20 mouse cellular contexts compared by ENCODE assay signal in genomic region chr6:87795385-87796150, GRCm38 (mm10). TPM values are rescaled to one million over a fixed set of nuclear protein-coding genes. Genes with fewer than 3 reads are reported as not detected.
DNase-seq lines count a peak whose midpoint lies in the region; ATAC-seq and TF ChIP-seq lines count a peak whose summit lies in the region.
"Had no signal": no experiment of that assay in that cellular context is flagged by ENCODE, and none has a peak within 500 bp of the region (broad histone marks: within the 10 kb centered on the region; RNA-seq: fewer than 3 reads in every experiment).

No protein-coding gene starts in this region.

- H3K9ac ChIP-seq in ES-E14 (ENCODE audit: insufficient read depth, low read depth, low read length, poor library complexity, severe bottlenecking) = no peak overlapping the region
- peak overlapping the region; percentile 59; the same call in 1 of the 2 replicates for H3K9ac ChIP-seq in liver, embryonic 12.5 days
- no peak overlapping the region for H3K9ac ChIP-seq in intestine, embryonic 15.5 days
- H3K9ac ChIP-seq: forebrain, embryonic 13.5 days; hindbrain, embryonic 15.5 days; limb, embryonic 13.5 days; neural tube, embryonic 13.5 days had no signal

- H3K27me3 ChIP-seq in E14TG2a.4 (ENCODE audit: insufficient read depth, low read length) = no peaks in the 10 kb centered on the region
- no peaks in the 10 kb centered on the region for H3K27me3 ChIP-seq in liver, embryonic 12.5 days (replicated peaks)
- H3K27me3 ChIP-seq in intestine, embryonic 15.5 days (replicated peaks) = no peaks in the 10 kb centered on the region
- H3K27me3 ChIP-seq: forebrain, embryonic 13.5 days; hindbrain, embryonic 15.5 days; limb, embryonic 13.5 days; megakaryocyte, embryonic 14.5 days; neural tube, embryonic 13.5 days had no signal

- no peak for ATAC-seq in liver, embryonic 12.5 days
- no peak for ATAC-seq in intestine, embryonic 15.5 days
- no peak for ATAC-seq in megakaryocyte-erythroid progenitor cell, adult 5-6 weeks (replicated peaks; ENCODE audit: low FRiP score, low TSS enrichment, poor library complexity, severe bottlenecking)
- ATAC-seq: forebrain, embryonic 13.5 days; intestine, postnatal 0 days had no signal

- H3K4me3 ChIP-seq in E14TG2a.4 (replicated peaks; ENCODE audit: low read length) (0 out of 2 replicates have a peak overlapping the region, but pooled peaks have one; percentile 1), ES-E14 (ENCODE audit: insufficient read depth in 1 of 2, low read depth in 1 of 2, low read length in 2 of 2, poor library complexity in 1 of 2, severe bottlenecking in 1 of 2) (no peak overlapping the region)
- H3K4me3 ChIP-seq in liver, embryonic 12.5 days = no peak overlapping the region
- H3K4me3 ChIP-seq in intestine, embryonic 15.5 days (replicated peaks) = no peak overlapping the region
- H3K4me3 ChIP-seq: forebrain, embryonic 13.5 days; heart, embryonic 10.5 days; hindbrain, embryonic 15.5 days; limb, embryonic 13.5 days; megakaryocyte, embryonic 14.5 days; neural tube, embryonic 13.5 days had no signal

- H3K4me2 ChIP-seq in liver, embryonic 12.5 days = peak overlapping the region; percentile 48
- H3K4me2 ChIP-seq in intestine, embryonic 15.5 days (replicated peaks) = no peak overlapping the region
- H3K4me2 ChIP-seq: forebrain, embryonic 13.5 days; hindbrain, embryonic 15.5 days; limb, embryonic 13.5 days; neural tube, embryonic 13.5 days had no signal

- no peak overlapping the region; the same call in 1 of the 2 replicates for H3K27ac ChIP-seq in ES-E14 (ENCODE audit: insufficient read depth, low read depth, low read length, poor library complexity, severe bottlenecking)
- H3K27ac ChIP-seq in liver, embryonic 12.5 days = peak overlapping the region; percentile 89
- no peak overlapping the region for H3K27ac ChIP-seq in intestine, embryonic 15.5 days
- H3K27ac ChIP-seq: forebrain, embryonic 13.5 days; heart, embryonic 10.5 days; hindbrain, embryonic 15.5 days; kidney, postnatal 0 days; limb, embryonic 13.5 days; neural tube, embryonic 13.5 days had no signal

- no peak for TF ChIP-seq CTCF in E14TG2a.4 (conservative IDR thresholded peaks at IDR 0.05; ENCODE audit: low read length)

- H3K4me1 ChIP-seq in E14TG2a.4 (replicated peaks; ENCODE audit: low read depth, low read length) (peaks cover 62% of the 10 kb centered on the region), ES-E14 (ENCODE audit: control insufficient read depth in 2 of 2, insufficient read depth in 2 of 2, low read length in 2 of 2, poor library complexity in 1 of 2) (peaks cover 9 to 30% of the 10 kb centered on the region in 2 experiments)
- H3K4me1 ChIP-seq in liver, embryonic 12.5 days = peaks cover 94% of the 10 kb centered on the region
- peaks cover 8% of the 10 kb centered on the region for H3K4me1 ChIP-seq in intestine, embryonic 15.5 days (replicated peaks)
- H3K4me1 ChIP-seq: forebrain, embryonic 13.5 days; hindbrain, embryonic 15.5 days; neural tube, embryonic 13.5 days had no signal

- peaks cover 8% of the 10 kb centered on the region for H3K36me3 ChIP-seq in E14TG2a.4 (ENCODE audit: insufficient read depth, low read length)
- H3K36me3 ChIP-seq in ES-E14 (ENCODE audit: control insufficient read depth, insufficient read depth, low read length, poor library complexity, severe bottlenecking) = no peaks in the 10 kb centered on the region; the same call in 1 of the 2 replicates
- H3K36me3 ChIP-seq in liver, embryonic 12.5 days = peaks cover 67% of the 10 kb centered on the region
- H3K36me3 ChIP-seq in intestine, embryonic 15.5 days = 0 out of 2 replicates have a peak, but pooled peaks cover 7% of the 10 kb centered on the region

- WGBS in liver, embryonic 12.5 days (ENCODE audit: insufficient replicate concordance) = 75% methylated on average over 6 of the region's 6 CpGs
- 74% methylated on average over 6 of the region's 6 CpGs for WGBS in intestine, embryonic 15.5 days

- in situ Hi-C loops in ES-E14 (cut with MboI; ENCODE audit: low sequenced_read_pairs in 2 of 2, unreplicated experiment in 2 of 2) = no loop called here

- DNase-seq in ES-E14 (ENCODE audit: low read depth, low spot score) = peak; percentile 9
- DNase-seq in cerebellum, adult 8-10 months = peak; percentile 59
- DNase-seq in layer of hippocampus, adult 9-10 months (ENCODE audit: low spot score) = no peak
- DNase-seq: adrenal gland, postnatal 25 days; gastrocnemius, postnatal 25 days; heart, postnatal 14 days; lung, postnatal 10 days; right cerebral cortex, postnatal 14 days had no signal

- H3K9me3 ChIP-seq in E14TG2a.4 (ENCODE audit: low read length) = 0 out of 2 replicates have a peak, but pooled peaks cover 2% of the 10 kb centered on the region
- no peaks in the 10 kb centered on the region for H3K9me3 ChIP-seq in ES-E14 (ENCODE audit: control insufficient read depth, insufficient read depth, low read depth, low read length)
- no peaks in the 10 kb centered on the region for H3K9me3 ChIP-seq in liver, embryonic 12.5 days (replicated peaks)
- no peaks in the 10 kb centered on the region for H3K9me3 ChIP-seq in intestine, embryonic 15.5 days
- H3K9me3 ChIP-seq: forebrain, embryonic 13.5 days; heart, embryonic 10.5 days; hindbrain, embryonic 15.5 days; limb, embryonic 13.5 days; megakaryocyte, embryonic 14.5 days; neural tube, embryonic 13.5 days had no signal

TF ChIP-seq in ES-E14, 5 proteins besides CTCF, POLR2A, EP300 and RAD21:
- TF ChIP-seq CHD2 (IDR thresholded peaks at IDR 0.05; ENCODE audit: low read depth, low read length) = no peak

RNA-seq across cellular contexts. Expression of gene Rab43, which starts 16.4 kb away (rescaled TPM):
- 1.6 and 2.0 TPM in 2 replicates for total RNA-seq in ES-E14 (2012; rRNA removed)
- polyA plus RNA-seq in liver, embryonic 12.5 days (2016; fragmentation: Nextera tagmentation; extraction: Ambion mirVana) = 28.6 and 30.5 TPM in 2 replicates
- polyA plus RNA-seq in intestine, embryonic 15.5 days (2015; fragmentation: Nextera tagmentation; extraction: Ambion mirVana) = 11.0 and 12.2 TPM in 2 replicates
- 49.7 and 51.5 TPM in 2 replicates for total RNA-seq in megakaryocyte-erythroid progenitor cell, adult 5-6 weeks (2014; fragmentation: Nextera tagmentation)
- 4.5 and 9.9 TPM in 2 replicates for total RNA-seq in megakaryocyte-erythroid progenitor cell, adult 5-6 weeks (2017)

RNA-seq across cellular contexts. Expression of gene Gp9, which starts 17.7 kb away (rescaled TPM):
- not detected in 2 replicates for total RNA-seq in ES-E14 (2012; rRNA removed)
- 40.9 and 44.2 TPM in 2 replicates for polyA plus RNA-seq in liver, embryonic 12.5 days (2016; fragmentation: Nextera tagmentation; extraction: Ambion mirVana)
- polyA plus RNA-seq in intestine, embryonic 15.5 days (2015; fragmentation: Nextera tagmentation; extraction: Ambion mirVana) = 1.4 and 2.2 TPM in 2 replicates
- 1.8 and 4.5 TPM in 2 replicates for total RNA-seq in megakaryocyte-erythroid progenitor cell, adult 5-6 weeks (2014; fragmentation: Nextera tagmentation)
- 3.1 and 7.3 TPM in 2 replicates for total RNA-seq in megakaryocyte-erythroid progenitor cell, adult 5-6 weeks (2017)
- total RNA-seq: adrenal gland, postnatal 25 days; gastrocnemius, postnatal 25 days had no signal

RNA-seq across cellular contexts. Expression of gene Gm45140, which starts 40.0 kb away (rescaled TPM):
- total RNA-seq in ES-E14 (2012; rRNA removed) = 2.6 and 5.7 TPM in 2 replicates
- polyA plus RNA-seq in liver, embryonic 12.5 days (2016; fragmentation: Nextera tagmentation; extraction: Ambion mirVana) = 5.0 and 7.1 TPM in 2 replicates
- polyA plus RNA-seq in intestine, embryonic 15.5 days (2015; fragmentation: Nextera tagmentation; extraction: Ambion mirVana) = 3.3 and 4.1 TPM in 2 replicates
- total RNA-seq in megakaryocyte-erythroid progenitor cell, adult 5-6 weeks (2014; fragmentation: Nextera tagmentation) = 0.81 and 3.3 TPM in 2 replicates
- total RNA-seq in megakaryocyte-erythroid progenitor cell, adult 5-6 weeks (2017) = 18.3 and 19.5 TPM in 2 replicates

RNA-seq across cellular contexts. Expression of gene Isy1, which starts 43.0 kb away (rescaled TPM):
- total RNA-seq in ES-E14 (2012; rRNA removed) = 34.6 and 48.8 TPM in 2 replicates
- 59.5 and 62.4 TPM in 2 replicates for polyA plus RNA-seq in liver, embryonic 12.5 days (2016; fragmentation: Nextera tagmentation; extraction: Ambion mirVana)
- polyA plus RNA-seq in intestine, embryonic 15.5 days (2015; fragmentation: Nextera tagmentation; extraction: Ambion mirVana) = 50.7 and 58.1 TPM in 2 replicates
- 85.1 and 88.1 TPM in 2 replicates for total RNA-seq in megakaryocyte-erythroid progenitor cell, adult 5-6 weeks (2014; fragmentation: Nextera tagmentation)
- 228 and 235 TPM in 2 replicates for total RNA-seq in megakaryocyte-erythroid progenitor cell, adult 5-6 weeks (2017)

RNA-seq across cellular contexts. Expression of gene Cnbp, which starts 55.3 kb away (rescaled TPM):
- total RNA-seq in ES-E14 (2012; rRNA removed) = 400 and 562 TPM in 2 replicates
- polyA plus RNA-seq in liver, embryonic 12.5 days (2016; fragmentation: Nextera tagmentation; extraction: Ambion mirVana) = 896 and 933 TPM in 2 replicates
- 991 and 1,100 TPM in 2 replicates for polyA plus RNA-seq in intestine, embryonic 15.5 days (2015; fragmentation: Nextera tagmentation; extraction: Ambion mirVana)
- total RNA-seq in megakaryocyte-erythroid progenitor cell, adult 5-6 weeks (2014; fragmentation: Nextera tagmentation) = 524 and 599 TPM in 2 replicates
- 1,213 and 1,503 TPM in 2 replicates for total RNA-seq in megakaryocyte-erythroid progenitor cell, adult 5-6 weeks (2017)
